Mouse (Mus musculus): ENCODE data around the gene Sowaha. TPM values are rescaled to one million over a fixed set of nuclear protein-coding genes. Genes with fewer than 3 reads are reported as not detected.

Sowaha gene
- polyA plus RNA-seq, 1 experiment from 2014 or later, result 0.08 TPM

DNA sequence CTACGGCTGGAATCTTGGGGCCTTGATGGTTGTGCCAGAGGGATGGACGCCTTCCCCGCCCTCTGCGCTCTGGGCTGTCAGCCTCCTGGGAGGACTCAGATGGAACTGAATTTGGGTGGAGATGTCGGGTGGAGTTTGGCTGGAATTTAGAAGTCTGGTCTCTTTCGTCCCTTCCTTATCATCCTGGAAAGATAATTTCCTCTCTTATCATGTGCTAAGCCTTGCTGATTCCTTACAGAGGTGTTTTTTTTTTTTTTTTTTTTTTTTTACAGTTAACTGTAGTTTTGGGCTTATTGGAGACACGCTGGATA lies 41.7 kb upstream of the Sowaha start:
- H3K9ac ChIP-seq (ENCODE audit: low read length), result no peak overlapping the region
- H3K4me1 ChIP-seq (ENCODE audit: control insufficient read depth, insufficient read depth, low read length), result peaks cover 23% of the 10 kb centered on the region
- H3K27ac ChIP-seq (replicated peaks; ENCODE audit: low read depth, low read length), result no peak overlapping the region
- no peak for DNase-seq (ENCODE audit: low spot score)
- no peaks in the 10 kb centered on the region for H3K27me3 ChIP-seq (ENCODE audit: control insufficient read depth, insufficient read depth, low read length)
- H3K36me3 ChIP-seq (ENCODE audit: control insufficient read depth, insufficient read depth, low read length), result no peaks in the 10 kb centered on the region
- 91% methylated on average over 7 of the region's 7 CpGs for WGBS
- ATAC-seq (ENCODE audit: insufficient number of reproducible peaks, low FRiP score, low TSS enrichment, low read depth), result no peak
- H3K4me2 ChIP-seq (ENCODE audit: low read depth, severe bottlenecking), result no peak overlapping the region; the same call in 1 of the 2 replicates
- H3K9me3 ChIP-seq (ENCODE audit: control insufficient read depth, low read length), result no peaks in the 10 kb centered on the region
- no peak overlapping the region for H3K4me3 ChIP-seq (ENCODE audit: low read depth, low read length)

DNA sequence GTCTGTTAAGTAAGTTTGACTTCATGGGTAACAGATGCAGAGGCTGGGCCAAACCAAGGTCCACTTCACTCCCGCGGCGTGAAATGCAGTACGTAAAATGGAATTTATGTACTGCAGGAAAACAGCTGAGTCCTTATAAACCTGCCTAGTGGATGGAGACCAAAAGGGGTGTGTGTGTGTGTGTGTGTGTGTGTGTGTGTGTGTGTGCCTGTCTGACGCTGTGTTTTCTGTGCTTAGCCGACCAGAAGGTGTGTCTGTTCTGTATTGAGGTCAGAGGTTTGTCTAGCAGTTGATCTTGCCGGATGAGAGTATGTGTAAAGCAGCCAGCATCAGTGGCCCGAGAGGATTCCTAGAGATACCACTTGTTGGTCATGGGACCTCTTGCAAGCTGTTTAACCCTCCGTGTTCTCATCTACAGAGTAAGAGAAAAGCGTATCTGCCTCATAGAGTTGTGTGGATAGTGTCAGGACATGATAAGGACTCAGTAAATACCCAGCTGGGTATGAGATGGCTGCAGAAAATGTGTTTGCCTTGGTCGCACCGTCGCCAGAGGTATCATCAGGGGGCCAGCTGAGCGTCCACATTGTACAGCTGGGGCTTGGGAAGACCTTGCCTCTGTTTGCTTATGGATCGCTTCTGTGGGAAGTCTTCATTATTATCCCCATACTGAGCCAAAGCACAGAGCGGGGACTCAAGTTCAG lies 41.2 kb upstream of the Sowaha start:
- H3K4me3 ChIP-seq (ENCODE audit: low read depth, low read length), result peak overlapping the region; percentile 78
- WGBS, result 52% methylated on average over 16 of the region's 16 CpGs
- H3K36me3 ChIP-seq (ENCODE audit: control insufficient read depth, insufficient read depth, low read length), result no peaks in the 10 kb centered on the region
- H3K9ac ChIP-seq (ENCODE audit: low read length), result no peak overlapping the region
- H3K4me1 ChIP-seq (ENCODE audit: control insufficient read depth, insufficient read depth, low read length), result peaks cover 23% of the 10 kb centered on the region
- ATAC-seq (ENCODE audit: insufficient number of reproducible peaks, low FRiP score, low TSS enrichment, low read depth), result no peak
- no peak overlapping the region for H3K27ac ChIP-seq (replicated peaks; ENCODE audit: low read depth, low read length)
- peak; percentile 43 for DNase-seq (ENCODE audit: low spot score)
- no peaks in the 10 kb centered on the region for H3K9me3 ChIP-seq (ENCODE audit: control insufficient read depth, low read length)
- peak overlapping the region; percentile 84 for H3K4me2 ChIP-seq (ENCODE audit: low read depth, severe bottlenecking)
- no peaks in the 10 kb centered on the region for H3K27me3 ChIP-seq (ENCODE audit: control insufficient read depth, insufficient read depth, low read length)

DNA sequence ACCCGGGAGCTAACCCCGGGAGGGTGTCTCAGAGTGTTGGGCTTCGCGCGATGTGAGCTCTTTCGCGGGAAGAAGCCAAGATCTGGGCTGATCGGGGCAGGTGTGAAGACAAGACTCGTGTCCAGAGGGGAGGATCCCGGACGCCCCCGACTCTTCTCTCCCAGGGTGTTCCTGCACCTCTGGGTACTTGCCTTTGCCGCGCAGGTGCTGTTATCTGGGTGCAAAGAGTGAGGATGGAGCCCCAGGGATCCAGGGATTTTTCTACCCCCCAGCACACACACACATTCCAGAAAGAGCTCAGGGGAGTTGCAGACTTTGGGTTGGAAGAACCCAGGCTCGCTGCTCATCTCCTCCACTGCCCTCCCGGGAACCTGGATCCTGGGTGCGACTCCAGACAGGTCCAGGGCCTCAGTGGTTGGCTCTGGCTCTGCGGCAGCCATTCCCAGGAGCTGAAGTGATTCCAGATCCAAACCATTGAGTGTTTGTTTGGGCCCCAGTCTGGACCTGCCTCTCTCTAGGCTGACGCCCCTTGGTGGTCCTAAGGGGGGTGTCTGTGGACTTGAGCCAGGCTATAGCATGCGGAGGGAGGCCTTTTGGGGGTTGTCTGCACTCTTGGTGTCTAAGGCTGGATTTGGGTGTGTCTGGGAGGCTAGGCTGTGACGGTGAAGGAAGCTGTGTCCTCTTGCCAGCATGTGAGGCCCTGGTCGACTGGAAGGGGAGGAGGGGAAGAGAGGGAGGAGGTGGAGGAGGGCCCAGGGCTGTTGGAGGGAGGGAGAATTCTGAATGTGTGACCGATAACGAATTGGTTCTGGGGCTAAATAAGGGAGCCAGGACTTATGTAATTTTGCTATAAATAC lies 40.3 kb upstream of the Sowaha start:
- ATAC-seq (ENCODE audit: insufficient number of reproducible peaks, low FRiP score, low TSS enrichment, low read depth) (peak; percentile 44; the same call in 1 of the 2 replicates), DNase-seq (ENCODE audit: low spot score) (peak; percentile 51)
- Histone ChIP-seq H3K4me1 (ENCODE audit: control insufficient read depth, insufficient read depth, low read length) (peaks cover 23% of the 10 kb centered on the region), H3K4me3 (ENCODE audit: low read depth, low read length) (peak overlapping the region; percentile 78), H3K27me3 (ENCODE audit: control insufficient read depth, insufficient read depth, low read length) (no peaks in the 10 kb centered on the region), H3K36me3 (ENCODE audit: control insufficient read depth, insufficient read depth, low read length) (no peaks in the 10 kb centered on the region), H3K27ac (replicated peaks; ENCODE audit: low read depth, low read length) (peak overlapping the region; percentile 56; the same call in 1 of the 2 replicates), H3K9me3 (ENCODE audit: control insufficient read depth, low read length) (no peaks in the 10 kb centered on the region), H3K4me2 (ENCODE audit: low read depth, severe bottlenecking) (peak overlapping the region; percentile 84), H3K9ac (ENCODE audit: low read length) (peak overlapping the region; percentile 82)
- WGBS, result 3% methylated on average over 24 of the region's 24 CpGs

DNA sequence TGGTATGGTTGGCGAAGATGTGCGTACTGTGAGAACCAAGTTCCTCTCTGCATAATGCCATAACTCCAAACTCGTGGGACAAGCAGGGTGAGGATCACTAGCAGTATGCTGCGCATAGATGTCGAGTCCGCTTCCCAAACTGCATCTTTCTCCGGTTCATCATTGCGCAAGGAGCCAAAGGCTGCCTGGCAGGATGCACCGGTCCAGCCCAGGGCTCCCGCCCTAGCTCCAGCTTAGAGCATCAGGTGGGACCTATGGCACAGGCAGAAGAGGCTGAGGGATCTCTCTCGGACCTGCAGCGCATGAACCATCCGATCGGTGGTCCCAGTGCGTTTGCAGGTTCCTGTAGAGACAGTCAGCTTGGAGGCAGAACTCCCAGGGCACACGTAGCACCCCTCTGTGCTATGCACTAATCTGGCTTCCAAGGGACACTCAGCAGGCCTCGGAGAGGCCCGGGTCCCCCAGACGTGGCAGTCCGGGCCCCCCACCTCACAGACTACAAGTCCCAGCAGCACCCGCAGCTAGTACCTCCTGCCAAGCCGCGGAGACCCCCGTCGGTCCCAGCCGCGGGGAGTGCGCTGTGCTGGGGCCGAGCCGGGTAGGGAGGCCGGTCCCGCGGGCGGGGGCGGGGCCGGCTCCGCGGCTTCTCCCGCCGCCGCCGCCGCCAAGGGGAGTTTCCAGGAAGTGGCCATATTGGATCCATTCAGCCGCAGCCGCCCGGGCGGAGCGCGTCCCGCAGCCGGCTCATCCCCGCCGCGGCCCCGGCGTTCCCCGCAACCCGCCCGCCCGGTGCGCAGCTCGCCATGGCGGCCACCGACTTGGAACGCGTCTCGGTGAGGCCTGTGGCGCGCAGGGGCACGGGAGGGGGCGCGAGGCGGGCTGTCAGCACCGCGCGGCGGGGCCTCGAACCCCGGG lies 39.4 kb upstream of the Sowaha start, which contains the start of gene Sept8:
Gene Sept8 (plus strand): TSS at position 51 of the 915 bp plus-strand sequence.
- peak within 1 kb of the TSS; percentile 78 for H3K4me3 ChIP-seq (ENCODE audit: low read depth, low read length)
- H3K27ac ChIP-seq (replicated peaks; ENCODE audit: low read depth, low read length), result no peak within 1 kb of the TSS
- H3K9me3 ChIP-seq (ENCODE audit: control insufficient read depth, low read length), result no peaks in the 10 kb centered on the region
- H3K36me3 ChIP-seq (ENCODE audit: control insufficient read depth, insufficient read depth, low read length), result no peaks in the 10 kb centered on the region
- peak within 1 kb of the TSS; percentile 84 for H3K4me2 ChIP-seq (ENCODE audit: low read depth, severe bottlenecking)
- H3K4me1 ChIP-seq (ENCODE audit: control insufficient read depth, insufficient read depth, low read length), result peaks cover 21% of the 10 kb centered on the region
- ATAC-seq (ENCODE audit: insufficient number of reproducible peaks, low FRiP score, low TSS enrichment, low read depth), result peak; percentile 78
- H3K9ac ChIP-seq (ENCODE audit: low read length), result peak within 1 kb of the TSS; percentile 82
- DNase-seq (ENCODE audit: low spot score), result peak; percentile 75
- no peaks in the 10 kb centered on the region for H3K27me3 ChIP-seq (ENCODE audit: control insufficient read depth, insufficient read depth, low read length)
- 5% methylated on average over 69 of the region's 79 CpGs for WGBS

DNA sequence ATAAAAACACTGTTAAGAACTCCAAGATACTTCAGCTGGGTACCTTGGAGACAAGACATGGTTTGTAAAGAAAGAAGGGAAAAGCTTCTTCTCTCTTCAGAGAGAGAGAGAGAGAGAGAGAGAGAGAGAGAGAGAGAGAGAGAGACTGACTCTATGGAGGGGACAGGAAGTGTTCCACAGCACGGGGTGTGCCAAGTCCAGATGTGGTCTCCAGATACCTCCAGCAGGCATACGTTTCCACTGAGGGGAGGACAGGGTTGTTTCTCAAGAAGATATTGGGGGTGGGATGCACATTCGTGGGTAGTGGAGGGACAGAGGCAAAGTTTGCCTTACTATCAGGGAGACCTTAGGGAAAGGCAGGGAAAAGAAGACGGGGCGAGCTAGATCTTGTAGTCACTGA lies 38.7 kb upstream of the Sowaha start:
- Histone ChIP-seq H3K27ac (replicated peaks; ENCODE audit: low read depth, low read length) (no peak overlapping the region), H3K4me3 (ENCODE audit: low read depth, low read length) (peak overlapping the region; percentile 78; the same call in 1 of the 2 replicates)

DNA sequence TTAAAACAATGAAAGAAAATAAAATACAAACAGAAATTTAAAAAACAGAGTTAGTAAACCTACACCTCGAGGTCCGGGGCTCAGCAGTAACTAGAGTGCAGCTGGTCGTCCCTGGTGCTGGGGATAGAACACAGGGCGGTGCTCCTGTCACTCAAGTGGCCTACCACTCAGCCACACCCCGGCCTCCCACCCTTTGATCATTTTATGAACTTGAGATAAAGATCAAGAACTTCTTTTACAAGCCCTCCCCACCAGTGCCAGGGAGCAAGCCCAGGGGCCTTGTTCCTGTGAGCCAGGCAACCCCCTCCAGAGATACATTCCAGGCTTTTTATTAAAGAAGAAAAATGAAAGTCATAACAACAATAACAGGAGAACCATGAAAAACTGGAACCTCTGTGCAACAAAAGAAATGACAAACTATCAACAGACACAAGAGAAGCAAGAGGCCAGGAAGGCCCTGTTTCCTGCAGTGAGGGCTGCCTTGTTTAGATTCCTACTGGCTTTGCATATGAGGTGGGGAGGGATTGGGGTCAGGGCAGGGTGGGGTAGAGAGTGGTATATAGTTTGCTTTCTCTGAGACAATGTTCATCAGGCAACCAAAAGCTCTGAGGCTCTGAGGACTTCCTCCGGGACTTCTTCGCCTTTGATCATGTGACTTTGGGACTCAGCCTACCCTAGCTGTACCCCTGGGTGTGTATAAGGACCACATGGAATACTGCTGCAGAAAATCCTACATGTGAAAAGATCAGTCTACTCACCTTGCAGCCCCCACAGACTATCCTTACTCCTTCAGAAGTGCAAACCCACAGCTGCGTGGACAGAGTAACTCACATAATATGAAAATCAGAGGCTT lies 36.9 kb upstream of the Sowaha start:
- DNase-seq (ENCODE audit: low spot score) (no peak), ATAC-seq (ENCODE audit: insufficient number of reproducible peaks, low FRiP score, low TSS enrichment, low read depth) (no peak)
- Histone ChIP-seq H3K4me1 (ENCODE audit: control insufficient read depth, insufficient read depth, low read length) (peaks cover 14% of the 10 kb centered on the region), H3K9ac (ENCODE audit: low read length) (no peak overlapping the region), H3K4me2 (ENCODE audit: low read depth, severe bottlenecking) (no peak overlapping the region), H3K27me3 (ENCODE audit: control insufficient read depth, insufficient read depth, low read length) (no peaks in the 10 kb centered on the region), H3K4me3 (ENCODE audit: low read depth, low read length) (no peak overlapping the region), H3K36me3 (ENCODE audit: control insufficient read depth, insufficient read depth, low read length) (no peaks in the 10 kb centered on the region), H3K9me3 (ENCODE audit: control insufficient read depth, low read length) (no peaks in the 10 kb centered on the region), H3K27ac (replicated peaks; ENCODE audit: low read depth, low read length) (no peak overlapping the region)
- WGBS, result 24% methylated on average over 8 of the region's 8 CpGs

More for the DNA sequence above, 38.7 kb upstream of the Sowaha start:
- WGBS, result 51% methylated on average over 5 of the region's 5 CpGs
- Histone ChIP-seq H3K36me3 (ENCODE audit: control insufficient read depth, insufficient read depth, low read length) (no peaks in the 10 kb centered on the region), H3K9ac (ENCODE audit: low read length) (no peak overlapping the region), H3K9me3 (ENCODE audit: control insufficient read depth, low read length) (no peaks in the 10 kb centered on the region), H3K4me2 (ENCODE audit: low read depth, severe bottlenecking) (peak overlapping the region; percentile 84; the same call in 1 of the 2 replicates), H3K27me3 (ENCODE audit: control insufficient read depth, insufficient read depth, low read length) (no peaks in the 10 kb centered on the region), H3K4me1 (ENCODE audit: control insufficient read depth, insufficient read depth, low read length) (peaks cover 14% of the 10 kb centered on the region)
- DNase-seq (ENCODE audit: low spot score), result no peak
- no peak for ATAC-seq (ENCODE audit: insufficient number of reproducible peaks, low FRiP score, low TSS enrichment, low read depth)

DNA sequence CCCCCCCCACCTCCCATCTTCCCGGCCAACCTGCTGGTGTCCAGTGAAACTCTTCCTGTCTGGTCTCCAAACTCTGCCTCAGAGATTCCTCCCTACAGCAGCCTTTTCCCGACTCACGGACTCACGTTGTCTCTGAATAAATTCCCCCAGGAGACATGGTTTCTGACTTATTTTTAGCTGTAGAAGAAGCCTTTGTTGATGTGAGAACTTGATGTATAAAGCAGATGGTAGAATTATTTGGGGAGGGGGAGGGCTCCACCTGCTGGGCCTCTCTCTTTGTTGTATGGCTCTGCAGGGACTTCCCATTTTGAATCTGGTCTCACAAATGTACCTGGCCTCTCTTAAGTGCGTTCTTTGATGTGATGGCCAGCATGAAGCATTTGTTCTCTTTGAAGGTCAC lies 30.3 kb upstream of the Sowaha start:
- no peak overlapping the region for H3K4me3 ChIP-seq (ENCODE audit: low read depth, low read length)
- no peak overlapping the region for H3K9ac ChIP-seq (ENCODE audit: low read length)
- no peak overlapping the region for H3K27ac ChIP-seq (replicated peaks; ENCODE audit: low read depth, low read length)
- H3K27me3 ChIP-seq (ENCODE audit: control insufficient read depth, insufficient read depth, low read length), result no peaks in the 10 kb centered on the region
- DNase-seq (ENCODE audit: low spot score) (no peak), ATAC-seq (ENCODE audit: insufficient number of reproducible peaks, low FRiP score, low TSS enrichment, low read depth) (no peak)
- 55% methylated on average over 5 of the region's 5 CpGs for WGBS
- H3K36me3 ChIP-seq (ENCODE audit: control insufficient read depth, insufficient read depth, low read length), result no peaks in the 10 kb centered on the region
- H3K4me1 ChIP-seq (ENCODE audit: control insufficient read depth, insufficient read depth, low read length), result no peaks in the 10 kb centered on the region
- H3K4me2 ChIP-seq (ENCODE audit: low read depth, severe bottlenecking), result no peak overlapping the region
- no peaks in the 10 kb centered on the region for H3K9me3 ChIP-seq (ENCODE audit: control insufficient read depth, low read length)
